Mouse (Mus musculus): ENCODE measurements around the gene Tmx1. TPM values are rescaled to one million over a fixed set of nuclear protein-coding genes. Genes with fewer than 3 reads are reported as not detected.
A peak's percentile ranks its signal among the peaks of the same experiment; 100 is the strongest.

Gene Tmx1
- 141 and 143 TPM in 2 replicates for polyA plus RNA-seq (2016; fragmentation: Nextera tagmentation; extraction: Ambion mirVana)

DNA sequence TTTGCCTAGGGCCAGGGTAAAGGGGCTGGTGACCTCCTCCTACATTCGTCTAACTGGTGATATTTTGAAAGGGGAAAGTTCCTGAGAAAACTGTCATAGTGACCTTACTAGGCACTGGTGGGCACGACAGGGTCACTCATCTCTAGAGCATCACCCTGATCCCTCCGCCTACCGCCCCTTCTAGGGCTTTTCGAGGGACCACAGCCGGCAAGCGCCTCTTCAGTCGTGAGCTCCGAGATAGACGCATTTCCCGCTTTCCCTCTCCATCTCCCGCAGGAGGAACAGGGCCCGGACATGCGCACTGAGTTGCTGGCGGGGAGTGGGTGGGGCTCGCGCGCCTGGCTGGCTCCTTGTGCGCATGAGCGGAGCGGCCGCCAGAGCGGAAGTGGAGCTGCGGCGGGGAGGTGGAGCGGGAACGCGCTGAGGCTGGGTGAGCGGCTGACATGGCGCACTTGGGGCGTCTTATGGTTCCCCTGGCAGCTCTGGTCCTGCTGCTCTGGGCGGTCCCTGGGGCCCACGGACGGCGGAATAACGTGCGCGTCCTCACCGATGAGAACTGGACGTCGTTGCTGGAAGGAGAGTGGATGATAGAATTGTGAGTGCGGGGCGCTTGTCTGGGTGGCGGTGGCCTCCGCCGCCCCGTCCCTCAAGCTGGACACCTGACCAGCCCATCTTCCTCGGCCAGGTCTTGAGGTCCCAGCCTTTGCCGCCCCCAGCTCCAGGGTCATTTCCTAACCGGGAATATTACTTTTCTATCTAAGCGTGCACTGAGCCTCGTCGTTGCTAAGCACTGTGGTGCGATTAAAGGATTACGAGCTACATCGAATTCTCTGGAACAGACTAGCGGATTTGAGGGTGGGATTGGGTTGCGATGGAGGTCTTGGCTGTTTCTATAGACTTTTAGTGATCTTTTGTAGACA lies at the start of gene Tmx1:
TSS of gene Tmx1 (plus strand) at position 370 of the 920 bp plus-strand sequence.
- Histone ChIP-seq H3K27me3 (ENCODE audit: low read depth, poor library complexity, severe bottlenecking) (no peaks in the 10 kb centered on the region), H3K4me1 (peaks cover 28% of the 10 kb centered on the region), H3K9me3 (replicated peaks) (no peaks in the 10 kb centered on the region), H3K36me3 (peaks cover 19% of the 10 kb centered on the region), H3K4me3 (peak within 1 kb of the TSS; percentile 62), H3K27ac (replicated peaks) (peak within 1 kb of the TSS; percentile 87)
- WGBS = under 1% methylated on average over 58 of the region's 58 CpGs
- DNase-seq (ENCODE audit: low spot score) = peak; percentile 98

DNA sequence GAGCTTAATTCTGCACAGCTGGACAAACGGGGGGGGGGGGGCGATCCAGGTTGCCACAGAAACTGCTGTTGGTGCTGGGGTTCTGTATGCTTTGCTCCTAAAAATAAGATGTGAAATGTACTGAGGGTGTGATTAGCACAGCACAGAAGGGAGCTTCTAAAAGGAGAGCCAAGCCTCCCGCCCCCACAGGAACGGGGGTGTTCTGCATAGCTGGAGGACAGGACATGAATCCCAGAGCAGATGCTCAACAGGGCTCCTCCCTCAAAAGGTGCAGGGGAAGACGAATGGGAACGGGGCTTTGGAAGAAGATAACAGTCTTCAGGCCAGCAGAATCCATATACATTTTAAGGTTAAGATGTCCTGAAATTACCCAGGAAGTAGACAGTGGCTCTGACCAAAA lies 48.6 kb upstream of the Tmx1 start:
- no peak for DNase-seq (ENCODE audit: low spot score)
- H3K4me1 ChIP-seq = 0 out of 2 replicates have a peak, but pooled peaks cover 4% of the 10 kb centered on the region
- H3K4me3 ChIP-seq = no peak overlapping the region
- H3K27ac ChIP-seq (replicated peaks) = no peak overlapping the region
- WGBS = 79% methylated on average over 6 of the region's 6 CpGs
- no peaks in the 10 kb centered on the region for H3K9me3 ChIP-seq (replicated peaks)
- H3K27me3 ChIP-seq (ENCODE audit: low read depth, poor library complexity, severe bottlenecking) = no peaks in the 10 kb centered on the region
- no peaks in the 10 kb centered on the region for H3K36me3 ChIP-seq

GRCm38 (mm10) chr12:70408396-70408795 lies 44.5 kb upstream of the Tmx1 start:
- H3K27ac ChIP-seq (replicated peaks) = no peak overlapping the region
- 83% methylated on average over 1 of the region's 1 CpGs for WGBS
- no peak for DNase-seq (ENCODE audit: low spot score)

DNA sequence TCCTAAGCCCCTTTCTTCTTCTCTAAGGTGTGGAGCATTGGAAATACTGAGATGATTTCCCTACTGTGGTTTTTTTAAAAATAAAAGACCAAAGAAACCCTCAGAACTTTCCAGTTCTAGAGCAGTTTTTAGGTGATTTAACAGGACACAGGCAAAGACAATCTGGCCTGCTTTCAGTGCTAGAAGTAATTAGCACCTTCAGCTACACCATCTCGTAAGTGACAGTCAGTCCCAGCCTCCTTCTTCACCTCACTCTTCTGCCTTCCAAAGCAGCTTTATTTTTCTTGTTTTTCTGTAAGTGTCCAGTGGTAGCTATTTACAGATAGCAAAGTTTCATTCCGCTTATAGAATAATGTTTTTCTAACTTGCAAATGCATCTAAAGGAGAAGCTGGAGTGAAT lies 43.3 kb upstream of the Tmx1 start:
- no peak for DNase-seq (ENCODE audit: low spot score)
- Histone ChIP-seq H3K27me3 (ENCODE audit: low read depth, poor library complexity, severe bottlenecking) (no peaks in the 10 kb centered on the region), H3K4me1 (no peaks in the 10 kb centered on the region), H3K36me3 (no peaks in the 10 kb centered on the region), H3K9me3 (replicated peaks) (no peaks in the 10 kb centered on the region), H3K4me3 (no peak overlapping the region), H3K27ac (replicated peaks) (no peak overlapping the region)
- WGBS = 87% methylated on average over 2 of the region's 2 CpGs

More at GRCm38 (mm10) chr12:70408396-70408795, 44.5 kb upstream of the Tmx1 start:
- no peaks in the 10 kb centered on the region for H3K27me3 ChIP-seq (ENCODE audit: low read depth, poor library complexity, severe bottlenecking)
- no peak overlapping the region for H3K4me3 ChIP-seq
- H3K4me1 ChIP-seq = 0 out of 2 replicates have a peak, but pooled peaks cover 4% of the 10 kb centered on the region
- no peaks in the 10 kb centered on the region for H3K36me3 ChIP-seq
- no peaks in the 10 kb centered on the region for H3K9me3 ChIP-seq (replicated peaks)

DNA sequence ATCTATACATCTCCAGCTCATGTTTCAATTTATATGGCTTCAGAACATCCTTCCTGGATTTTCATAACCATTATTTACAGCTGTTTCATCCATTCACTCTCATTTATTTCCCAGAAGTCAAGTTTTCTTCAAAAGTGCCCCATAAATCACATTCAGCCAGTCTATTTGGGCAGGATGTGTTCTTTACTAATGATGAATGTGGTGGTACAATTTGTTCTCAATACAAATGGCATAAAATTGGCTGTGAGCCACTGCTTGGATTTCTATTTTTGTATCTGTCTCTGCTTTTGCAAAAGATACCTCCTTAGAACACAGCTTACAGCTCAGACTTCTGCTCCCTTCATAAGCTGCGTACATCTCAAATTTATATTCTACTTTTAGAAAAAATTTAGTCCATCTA lies 32.7 kb upstream of the Tmx1 start:
- no peak for DNase-seq (ENCODE audit: low spot score)
- Histone ChIP-seq H3K27ac (replicated peaks) (no peak overlapping the region), H3K9me3 (replicated peaks) (no peaks in the 10 kb centered on the region), H3K4me3 (no peak overlapping the region), H3K27me3 (ENCODE audit: low read depth, poor library complexity, severe bottlenecking) (no peaks in the 10 kb centered on the region), H3K36me3 (no peaks in the 10 kb centered on the region), H3K4me1 (peaks cover 12% of the 10 kb centered on the region)
- 88% methylated on average over 1 of the region's 1 CpGs for WGBS

GRCm38 (mm10) chr12:70421028-70421427 lies 31.9 kb upstream of the Tmx1 start:
- DNase-seq (ENCODE audit: low spot score) = no peak
- H3K9me3 ChIP-seq (replicated peaks) = no peaks in the 10 kb centered on the region
- WGBS = 92% methylated on average over 3 of the region's 3 CpGs
- no peak overlapping the region for H3K4me3 ChIP-seq
- H3K27me3 ChIP-seq (ENCODE audit: low read depth, poor library complexity, severe bottlenecking) = no peaks in the 10 kb centered on the region
- H3K36me3 ChIP-seq = no peaks in the 10 kb centered on the region
- peaks cover 12% of the 10 kb centered on the region for H3K4me1 ChIP-seq
- H3K27ac ChIP-seq (replicated peaks) = peak overlapping the region; percentile 79; the same call in 1 of the 2 replicates

- Histone ChIP-seq H3K27ac (replicated peaks) (peak overlapping the region; percentile 79), H3K27me3 (ENCODE audit: low read depth, poor library complexity, severe bottlenecking) (no peaks in the 10 kb centered on the region), H3K4me3 (no peak overlapping the region), H3K9me3 (replicated peaks) (no peaks in the 10 kb centered on the region), H3K4me1 (peaks cover 20% of the 10 kb centered on the region), H3K36me3 (no peaks in the 10 kb centered on the region)
- WGBS = 62% methylated on average over 9 of the region's 9 CpGs
- DNase-seq (ENCODE audit: low spot score) = peak; percentile 56
Measured at GRCm38 (mm10) chr12:70422322-70423118, 30.4 kb upstream of the Tmx1 start.

DNA sequence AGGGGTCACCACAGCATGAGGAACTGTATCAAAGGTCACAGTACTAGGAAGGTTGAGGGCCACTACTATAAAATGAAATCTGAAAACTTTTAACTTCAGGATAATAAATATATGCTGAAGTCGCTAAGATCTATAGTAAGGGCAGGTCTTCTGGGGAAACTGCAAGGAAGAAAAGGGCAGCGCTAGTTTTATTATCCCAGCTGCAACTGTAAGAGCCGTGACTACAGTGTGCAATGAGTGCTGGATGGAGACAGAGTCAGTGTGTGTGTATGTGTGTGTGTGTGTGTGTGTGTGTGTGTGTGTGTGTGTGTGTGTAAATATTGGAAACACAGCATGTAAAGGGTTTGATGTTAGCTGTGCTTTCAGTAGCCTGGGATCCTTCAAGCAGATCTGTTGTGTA lies 25.0 kb upstream of the Tmx1 start:
- H3K4me1 ChIP-seq = peaks cover 23% of the 10 kb centered on the region
- H3K36me3 ChIP-seq = no peaks in the 10 kb centered on the region
- H3K27ac ChIP-seq (replicated peaks) = no peak overlapping the region
- no peaks in the 10 kb centered on the region; the same call in 1 of the 2 replicates for H3K27me3 ChIP-seq (ENCODE audit: low read depth, poor library complexity, severe bottlenecking)
- no peak overlapping the region for H3K4me3 ChIP-seq
- no peaks in the 10 kb centered on the region for H3K9me3 ChIP-seq (replicated peaks)
- WGBS = 69% methylated on average over 3 of the region's 3 CpGs
- no peak for DNase-seq (ENCODE audit: low spot score)

DNA sequence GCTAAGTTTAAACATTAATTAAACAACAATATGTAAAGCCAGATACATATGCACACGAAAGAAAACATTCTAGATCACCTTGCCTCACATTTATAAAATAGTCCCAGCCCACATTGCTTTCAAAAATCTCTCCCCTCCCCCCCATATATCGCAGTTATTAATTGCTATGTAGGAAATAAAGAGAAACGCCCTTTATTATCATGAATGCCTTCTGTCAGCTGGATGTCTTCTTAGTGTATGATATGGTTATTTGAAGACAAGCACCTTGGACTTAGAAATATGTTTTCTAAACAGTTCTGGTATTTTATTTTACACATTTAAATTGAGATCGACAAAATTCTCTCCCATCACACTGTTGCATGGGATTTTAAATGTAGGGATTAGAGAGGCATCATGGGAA lies 23.3 kb upstream of the Tmx1 start:
- no peak overlapping the region for H3K4me3 ChIP-seq
- no peaks in the 10 kb centered on the region for H3K36me3 ChIP-seq
- H3K4me1 ChIP-seq = peaks cover 20% of the 10 kb centered on the region
- no peaks in the 10 kb centered on the region for H3K9me3 ChIP-seq (replicated peaks)
- 80% methylated on average over 4 of the region's 4 CpGs for WGBS
- no peak for DNase-seq (ENCODE audit: low spot score)
- no peaks in the 10 kb centered on the region; the same call in 1 of the 2 replicates for H3K27me3 ChIP-seq (ENCODE audit: low read depth, poor library complexity, severe bottlenecking)
- no peak overlapping the region for H3K27ac ChIP-seq (replicated peaks)

- 40% methylated on average over 8 of the region's 8 CpGs for WGBS
- H3K36me3 ChIP-seq = no peaks in the 10 kb centered on the region
- no peak overlapping the region for H3K27ac ChIP-seq (replicated peaks)
- peak; percentile 28 for DNase-seq (ENCODE audit: low spot score)
- H3K4me3 ChIP-seq = no peak overlapping the region
- H3K4me1 ChIP-seq = peaks cover 20% of the 10 kb centered on the region
- H3K27me3 ChIP-seq (ENCODE audit: low read depth, poor library complexity, severe bottlenecking) = no peaks in the 10 kb centered on the region; the same call in 1 of the 2 replicates
- H3K9me3 ChIP-seq (replicated peaks) = no peaks in the 10 kb centered on the region
Measured at GRCm38 (mm10) chr12:70430307-70430950, 22.5 kb upstream of the Tmx1 start.

DNA sequence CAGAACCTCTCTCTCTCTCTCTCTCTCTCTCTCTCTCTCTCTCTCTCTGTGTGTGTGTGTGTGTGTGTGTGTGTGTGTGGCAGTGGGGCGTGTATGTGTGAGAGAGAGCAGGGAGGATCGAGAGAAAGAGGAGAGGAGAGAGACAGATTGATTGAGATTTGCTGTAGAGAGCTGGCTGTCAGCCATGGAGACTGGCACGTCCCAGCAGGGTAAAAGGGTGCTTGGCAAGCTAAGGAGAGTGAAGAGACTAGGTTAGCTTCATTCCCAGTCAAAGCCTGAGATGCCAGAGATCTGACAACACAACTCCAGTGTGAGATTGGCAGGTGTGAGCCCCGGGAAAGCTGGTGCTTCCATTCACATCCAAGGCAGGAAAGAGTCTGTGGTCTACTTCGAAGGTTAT lies 21.5 kb upstream of the Tmx1 start:
- Histone ChIP-seq H3K4me3 (no peak overlapping the region), H3K27me3 (ENCODE audit: low read depth, poor library complexity, severe bottlenecking) (no peaks in the 10 kb centered on the region; the same call in 1 of the 2 replicates), H3K27ac (replicated peaks) (no peak overlapping the region), H3K36me3 (no peaks in the 10 kb centered on the region), H3K4me1 (peaks cover 20% of the 10 kb centered on the region), H3K9me3 (replicated peaks) (no peaks in the 10 kb centered on the region)
- no peak for DNase-seq (ENCODE audit: low spot score)
- 71% methylated on average over 5 of the region's 5 CpGs for WGBS

GRCm38 (mm10) chr12:70449961-70450360 lies 2.9 kb upstream of the Tmx1 start:
- DNase-seq (ENCODE audit: low spot score) = no peak
- no peaks in the 10 kb centered on the region for H3K27me3 ChIP-seq (ENCODE audit: low read depth, poor library complexity, severe bottlenecking)
- H3K4me3 ChIP-seq = no peak overlapping the region
- H3K27ac ChIP-seq (replicated peaks) = no peak overlapping the region
- H3K4me1 ChIP-seq = peaks cover 26% of the 10 kb centered on the region
- H3K36me3 ChIP-seq = no peaks in the 10 kb centered on the region
- no peaks in the 10 kb centered on the region for H3K9me3 ChIP-seq (replicated peaks)

All from midbrain, embryonic 10.5 days (tissue).